Mouse (Mus musculus) limb, embryonic 14.5 days (tissue): ENCODE results near the gene Lax1. TPM values are rescaled to one million over a fixed set of nuclear protein-coding genes. Genes with fewer than 3 reads are reported as not detected.
A peak's percentile ranks its signal among the peaks of the same experiment; 100 is the strongest.

Experiments used
- ATAC-seq: fragments of 200-750 bp; cut with Nextera tagmentation; 2 replicates; pipeline ENCODE4 v1.8.0; 2017; ENCODE audit warnings: low read depth, moderate number of reproducible peaks, moderate TSS enrichment; ENCODE audit not compliant: low FRiP score
- DNase-seq: peaks from one replicate; pipeline ENCODE4 v3.0.0-alpha.2; 2015; ENCODE audit warnings: low spot score
- H3K27ac ChIP-seq: fragments of 300-500 bp; sonication (generic); replicated peaks from 2 replicates; pipeline ENCODE4 v1.5.1; 2014; ENCODE audit warnings: low read depth, mild to moderate bottlenecking, low read length, moderate library complexity, mixed read lengths
- H3K27me3 ChIP-seq: fragments of 300-500 bp; sonication (generic); 2 replicates; pipeline ENCODE4 v1.6.1; 2014; ENCODE audit warnings: low read length, mixed read lengths; ENCODE audit not compliant: control insufficient read depth, insufficient read depth
- H3K36me3 ChIP-seq: fragments of 300-500 bp; sonication (generic); 2 replicates; pipeline ENCODE4 v1.6.1; 2014; ENCODE audit warnings: mild to moderate bottlenecking, low read length, moderate library complexity, mixed read lengths; ENCODE audit not compliant: control insufficient read depth, insufficient read depth
- H3K4me1 ChIP-seq: fragments of 300-500 bp; sonication (generic); 2 replicates; pipeline ENCODE4 v1.6.1; 2014; ENCODE audit warnings: antibody characterized with exemption, low read length, mixed read lengths; ENCODE audit not compliant: control insufficient read depth, insufficient read depth
- H3K4me2 ChIP-seq: fragments of 300-500 bp; sonication (generic); replicated peaks from 2 replicates; pipeline ENCODE4 v1.6.1; 2014; ENCODE audit warnings: low read depth, mild to moderate bottlenecking, low read length, moderate library complexity; ENCODE audit not compliant: severe bottlenecking
- H3K4me3 ChIP-seq: fragments of 300-500 bp; sonication (generic); replicated peaks from 2 replicates; pipeline ENCODE4 v1.5.1; 2014; ENCODE audit warnings: low read length
- H3K9ac ChIP-seq: fragments of 300-500 bp; sonication (generic); 2 replicates; pipeline ENCODE4 v1.6.1; 2014; ENCODE audit warnings: mild to moderate bottlenecking, low read depth, low read length, moderate library complexity; ENCODE audit not compliant: severe bottlenecking
- H3K9me3 ChIP-seq: fragments of 300-500 bp; sonication (generic); 2 replicates; pipeline ENCODE4 v1.6.1; 2016; ENCODE audit warnings: low read length; ENCODE audit not compliant: control insufficient read depth
- POLR2A ChIP-seq: fragments of 200-500 bp; IDR thresholded peaks from 2 replicates; pipeline ENCODE4 v1.8.0; 2012; ENCODE audit warnings: inconsistent platforms, mild to moderate bottlenecking, moderate library complexity, borderline replicate concordance; ENCODE audit not compliant: insufficient read depth, insufficient read length; ENCODE audit errors: extremely low read depth
- WGBS: fragments of 180-500 bp; shearing (Covaris S2); extraction: QIAGEN DNeasy Blood & Tissue Kit; methylation state at CpG from one replicate; pipeline ENCODE4 v1.1.7; 2014; 5-methylcytosine and 5-hydroxymethylcytosine counted together
- polyA plus RNA-seq, 2 experiments: library from polyadenylated mRNA; depleted of rRNA in 1 of 2; stranded (reverse) in 1 of 2; unstranded in 1 of 2; fragments of >200 nt; fragmentation: Nextera tagmentation in 1 of 2; extraction: Ambion mirVana in 1 of 2; gene quantifications; 2 replicates each; pipeline versions ENCODE4 v1.2.1 to v1.2.3; 2012 to 2014

Gene Lax1
- polyA plus RNA-seq, 2 experiments: 0.18 to 1.7 TPM

DNA sequence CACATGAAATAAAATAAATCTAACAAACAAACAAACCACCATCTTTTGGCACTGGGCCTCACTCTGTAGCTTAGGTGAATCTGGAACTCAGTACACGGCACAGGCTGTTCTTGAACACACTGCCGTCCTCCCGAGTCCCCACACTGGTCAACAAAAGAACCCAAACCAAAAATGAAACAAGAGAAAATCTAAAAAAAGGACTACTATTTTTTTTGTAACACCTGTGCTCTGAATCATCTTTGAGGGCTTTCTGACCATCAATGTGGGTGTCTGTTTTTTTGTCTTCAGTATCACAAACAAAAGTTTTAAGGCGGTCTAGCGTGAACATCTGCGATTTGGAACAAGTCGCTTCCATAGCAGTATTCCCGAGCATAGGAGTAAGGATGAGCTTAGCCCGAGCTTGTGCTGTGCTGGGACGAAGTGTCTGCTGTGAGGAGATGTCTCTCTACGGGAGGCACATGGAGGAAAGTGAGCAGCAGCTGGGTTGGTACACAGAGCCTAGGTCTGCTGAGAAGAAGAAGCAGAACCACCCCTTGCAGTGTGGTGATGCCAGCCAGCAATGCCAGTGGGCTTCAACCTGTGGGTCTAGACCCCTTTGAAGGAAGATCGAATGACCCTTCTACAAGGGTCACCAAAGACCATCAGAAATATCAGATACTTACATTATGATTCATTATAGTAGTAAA is 8.2 kb upstream of the Lax1 start:
- Histone ChIP-seq H3K4me2 (no peak overlapping the region), H3K9me3 (no peaks in the 10 kb centered on the region), H3K4me3 (no peak overlapping the region), H3K4me1 (peaks cover 31% of the 10 kb centered on the region), H3K36me3 (no peaks in the 10 kb centered on the region), H3K27me3 (no peaks in the 10 kb centered on the region), H3K27ac (no peak overlapping the region), H3K9ac (no peak overlapping the region)
- ATAC-seq: no peak
- TF ChIP-seq POLR2A: no peak
- 93% methylated on average over 12 of the region's 12 CpGs for WGBS
- no peak for DNase-seq

DNA sequence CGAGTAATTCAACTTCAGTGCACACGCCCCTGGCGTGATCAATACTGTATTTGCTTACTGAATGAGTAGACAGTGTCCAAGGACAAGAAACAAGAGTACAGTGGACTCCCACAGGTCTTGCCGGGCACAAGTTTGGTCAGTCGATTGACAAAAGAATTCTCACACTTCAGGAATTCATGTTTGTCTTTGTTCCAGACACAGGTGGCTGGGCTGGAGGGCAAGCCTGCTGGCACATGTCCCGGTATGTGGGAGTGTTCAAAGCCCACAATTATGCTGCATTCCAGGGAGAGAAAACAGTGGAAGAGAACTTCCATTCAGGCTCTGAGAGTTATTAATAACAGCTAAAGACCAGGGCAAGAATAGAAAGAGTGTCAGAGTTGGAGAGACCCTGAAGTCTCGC is 6.0 kb upstream of the Lax1 start:
- Histone ChIP-seq H3K4me3 (no peak overlapping the region), H3K9ac (no peak overlapping the region), H3K36me3 (no peaks in the 10 kb centered on the region), H3K27me3 (no peaks in the 10 kb centered on the region), H3K4me1 (peaks cover 31% of the 10 kb centered on the region), H3K27ac (peak overlapping the region; percentile 56), H3K4me2 (no peak overlapping the region), H3K9me3 (no peaks in the 10 kb centered on the region)
- TF ChIP-seq POLR2A: no peak
- DNase-seq (peak; percentile 77), ATAC-seq (peak; percentile 47)
- 25% methylated on average over 7 of the region's 7 CpGs for WGBS

DNA sequence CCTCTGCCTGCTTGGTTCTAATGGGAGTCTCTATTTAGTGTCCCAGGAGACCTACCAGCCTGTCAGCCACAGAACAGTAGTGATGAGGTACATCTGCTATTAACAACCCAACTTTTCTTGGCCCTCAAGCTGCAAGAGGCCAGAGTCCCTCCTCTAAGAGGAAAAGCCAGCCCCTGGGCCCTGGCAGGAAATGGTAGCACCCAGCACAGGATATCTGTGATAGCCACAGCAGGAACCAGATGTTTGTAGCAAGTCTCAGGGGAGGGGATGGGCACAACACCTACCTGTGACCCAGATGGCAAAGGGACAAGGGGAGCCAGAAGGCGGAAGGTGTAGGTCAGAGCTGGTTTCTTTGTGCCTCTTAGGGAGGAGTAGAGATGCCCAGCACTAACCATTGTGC is 5.0 kb upstream of the Lax1 start:
- Histone ChIP-seq H3K4me1 (peaks cover 33% of the 10 kb centered on the region), H3K4me2 (no peak overlapping the region), H3K36me3 (no peaks in the 10 kb centered on the region), H3K9me3 (no peaks in the 10 kb centered on the region), H3K27ac (peak overlapping the region; percentile 50; the same call in 1 of the 2 replicates), H3K4me3 (no peak overlapping the region), H3K9ac (no peak overlapping the region), H3K27me3 (no peaks in the 10 kb centered on the region)
- ATAC-seq (no peak), DNase-seq (no peak)
- TF ChIP-seq POLR2A: no peak
- WGBS: 100% methylated on average over 1 of the region's 1 CpGs

DNA sequence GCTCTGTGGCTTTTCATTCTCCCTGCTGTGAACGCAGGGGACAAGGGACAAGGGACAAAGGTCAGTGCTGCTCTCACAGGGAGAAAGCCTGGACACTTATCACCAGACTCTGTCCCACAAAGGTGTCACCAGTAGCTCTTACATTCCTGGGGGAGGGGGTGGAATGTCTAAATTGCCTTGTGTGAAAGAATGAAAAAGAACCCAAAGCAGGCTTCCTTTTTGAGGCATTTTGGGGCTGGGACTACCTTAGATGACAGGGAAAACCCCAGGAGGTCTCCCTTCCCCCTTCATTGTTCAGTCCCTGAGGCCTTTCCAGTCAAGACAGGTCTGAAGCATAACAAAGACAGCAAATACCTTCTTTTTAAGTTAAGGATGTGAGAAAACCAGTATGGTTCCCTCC is 4.4 kb upstream of the Lax1 start:
- Histone ChIP-seq H3K4me3 (no peak overlapping the region), H3K4me1 (peaks cover 34% of the 10 kb centered on the region), H3K4me2 (no peak overlapping the region), H3K27ac (peak overlapping the region; percentile 50; the same call in 1 of the 2 replicates), H3K27me3 (no peaks in the 10 kb centered on the region), H3K36me3 (no peaks in the 10 kb centered on the region), H3K9ac (no peak overlapping the region), H3K9me3 (no peaks in the 10 kb centered on the region)
- WGBS: 23% methylated on average over 1 of the region's 1 CpGs
- TF ChIP-seq POLR2A: no peak
- DNase-seq (no peak), ATAC-seq (no peak)

DNA sequence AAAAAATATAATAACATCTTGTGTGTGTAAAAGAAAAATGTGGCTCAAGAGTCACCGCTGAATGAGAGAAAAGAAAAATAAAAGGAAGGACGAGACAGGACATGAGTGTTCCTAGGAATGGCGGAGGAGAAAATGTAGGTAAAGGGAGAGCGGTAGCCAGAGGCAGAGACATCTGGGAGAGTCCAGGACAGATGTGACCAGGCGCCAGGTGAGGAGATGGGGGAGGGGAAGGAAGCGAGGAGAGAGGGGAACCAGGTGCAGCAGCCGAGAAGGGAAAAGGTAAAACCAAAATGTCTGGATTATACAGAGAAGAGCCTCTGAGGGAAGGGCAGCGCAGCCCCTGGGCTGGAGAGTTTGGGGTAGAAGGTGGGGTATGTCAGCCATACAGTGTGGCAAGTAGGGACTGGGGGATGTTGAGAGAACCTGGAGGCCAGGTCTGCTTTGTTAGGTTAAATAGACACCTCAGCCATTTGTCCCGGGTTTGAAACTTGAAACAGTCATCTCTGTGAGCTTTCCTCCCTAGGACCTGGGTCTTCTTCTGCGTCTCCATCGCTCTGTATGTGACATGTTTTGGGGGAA is 3.7 kb upstream of the Lax1 start:
- DNase-seq (no peak), ATAC-seq (no peak)
- no peak for TF ChIP-seq POLR2A
- H3K4me3 ChIP-seq: no peak overlapping the region
- H3K9ac ChIP-seq: no peak overlapping the region
- H3K27me3 ChIP-seq: no peaks in the 10 kb centered on the region
- no peaks in the 10 kb centered on the region for H3K9me3 ChIP-seq
- WGBS: 61% methylated on average over 11 of the region's 11 CpGs
- H3K4me2 ChIP-seq: no peak overlapping the region
- H3K27ac ChIP-seq: peak overlapping the region; percentile 20; the same call in 1 of the 2 replicates
- peaks cover 34% of the 10 kb centered on the region for H3K4me1 ChIP-seq
- no peaks in the 10 kb centered on the region for H3K36me3 ChIP-seq
